Mouse (Mus musculus): Measurements from ENCODE around the gene Cnr2. TPM values are rescaled to one million over a fixed set of nuclear protein-coding genes. Genes with fewer than 3 reads are reported as not detected.
A peak's percentile ranks its signal among the peaks of the same experiment; 100 is the strongest.
"Not testable (repeated sequence)": the region's sequence is repeated elsewhere in the genome, so short reads cannot be mapped to it uniquely, and the experiment has no call there.

The Cnr2 gene
- polyA plus RNA-seq, 1 experiment: not detected

DNA sequence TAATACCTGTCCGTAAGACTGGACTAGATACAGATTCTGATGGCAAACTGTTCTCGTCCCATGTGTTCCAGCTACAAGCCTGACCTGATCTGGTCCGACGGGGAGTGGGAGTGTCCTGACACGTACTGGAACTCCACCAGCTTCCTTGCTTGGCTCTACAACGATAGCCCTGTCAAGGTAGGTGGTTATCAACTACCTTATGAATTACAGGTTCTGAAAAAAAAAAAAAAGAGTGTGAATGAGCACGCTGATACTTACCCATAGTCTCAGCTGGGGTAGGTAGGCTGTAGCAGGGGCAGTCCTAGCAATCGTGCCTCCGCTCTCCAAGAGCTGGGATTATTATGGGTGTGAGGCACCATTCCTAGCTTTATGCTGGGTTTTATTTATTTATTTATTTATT is 34.6 kb downstream of the Cnr2 start:
- no peaks in the 10 kb centered on the region for H3K27me3 ChIP-seq (ENCODE audit: control insufficient read depth, insufficient read depth, insufficient read length)
- no peak overlapping the region for H3ac ChIP-seq (ENCODE audit: control insufficient read depth, insufficient read length, low read depth)
- no peaks in the 10 kb centered on the region for H3K79me3 ChIP-seq (ENCODE audit: low read depth)
- H3K79me2 ChIP-seq (ENCODE audit: control insufficient read depth, insufficient read depth): no peaks in the 10 kb centered on the region
- no peak overlapping the region for H3K4me3 ChIP-seq (ENCODE audit: insufficient read depth, poor library complexity, severe bottlenecking)
- H3K36me3 ChIP-seq (ENCODE audit: control insufficient read depth, insufficient read depth): no peaks in the 10 kb centered on the region
- TF ChIP-seq CEBPB (IDR thresholded peaks at IDR 0.05; ENCODE audit: low read depth) (no peak), MYOG (IDR thresholded peaks at IDR 0.05; ENCODE audit: control insufficient read depth, extremely low read depth, insufficient read length) (no peak), CTCF (IDR thresholded peaks at IDR 0.05; ENCODE audit: control insufficient read depth, insufficient read depth, insufficient read length) (no peak), FOSL1 (IDR thresholded peaks at IDR 0.05; ENCODE audit: insufficient read depth, low read length, poor library complexity, severe bottlenecking) (no peak), MYOD1 (IDR thresholded peaks at IDR 0.05; ENCODE audit: control insufficient read depth, insufficient read length, low read depth) (no peak), USF1 (IDR thresholded peaks at IDR 0.05; ENCODE audit: low read depth) (no peak), MAX (IDR thresholded peaks at IDR 0.05) (no peak)

DNA sequence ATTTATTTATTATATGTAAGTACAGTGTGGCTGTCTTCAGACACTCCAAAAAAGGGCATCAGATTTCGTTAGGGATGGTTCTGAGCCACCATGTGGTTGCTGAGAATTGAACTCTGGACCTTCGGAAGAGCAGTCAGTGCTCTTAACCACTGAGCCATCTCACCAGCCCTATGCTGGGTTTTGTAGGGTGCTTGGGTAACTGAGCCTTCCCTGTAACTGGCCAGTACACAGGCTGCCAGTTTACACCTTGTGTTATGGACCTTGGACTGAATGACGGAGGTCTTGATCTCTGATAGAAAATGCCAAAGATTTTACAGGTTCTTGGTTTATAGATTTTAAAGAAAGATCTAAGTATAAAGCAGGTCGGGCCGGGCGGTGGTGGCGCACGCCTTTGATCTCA is 35.0 kb downstream of the Cnr2 start:
- Histone ChIP-seq H3K79me2 (ENCODE audit: control insufficient read depth, insufficient read depth) (no peaks in the 10 kb centered on the region), H3K36me3 (ENCODE audit: control insufficient read depth, insufficient read depth) (no peaks in the 10 kb centered on the region), H3K79me3 (ENCODE audit: low read depth) (no peaks in the 10 kb centered on the region), H3ac (ENCODE audit: control insufficient read depth, insufficient read length, low read depth) (no peak overlapping the region), H3K4me3 (ENCODE audit: insufficient read depth, poor library complexity, severe bottlenecking) (no peak overlapping the region), H3K27me3 (ENCODE audit: control insufficient read depth, insufficient read depth, insufficient read length) (no peaks in the 10 kb centered on the region)
- TF ChIP-seq MYOG (IDR thresholded peaks at IDR 0.05; ENCODE audit: control insufficient read depth, extremely low read depth, insufficient read length) (no peak), CEBPB (IDR thresholded peaks at IDR 0.05; ENCODE audit: low read depth) (no peak), FOSL1 (IDR thresholded peaks at IDR 0.05; ENCODE audit: insufficient read depth, low read length, poor library complexity, severe bottlenecking) (no peak), USF1 (IDR thresholded peaks at IDR 0.05; ENCODE audit: low read depth) (no peak), MAX (IDR thresholded peaks at IDR 0.05) (no peak)

DNA sequence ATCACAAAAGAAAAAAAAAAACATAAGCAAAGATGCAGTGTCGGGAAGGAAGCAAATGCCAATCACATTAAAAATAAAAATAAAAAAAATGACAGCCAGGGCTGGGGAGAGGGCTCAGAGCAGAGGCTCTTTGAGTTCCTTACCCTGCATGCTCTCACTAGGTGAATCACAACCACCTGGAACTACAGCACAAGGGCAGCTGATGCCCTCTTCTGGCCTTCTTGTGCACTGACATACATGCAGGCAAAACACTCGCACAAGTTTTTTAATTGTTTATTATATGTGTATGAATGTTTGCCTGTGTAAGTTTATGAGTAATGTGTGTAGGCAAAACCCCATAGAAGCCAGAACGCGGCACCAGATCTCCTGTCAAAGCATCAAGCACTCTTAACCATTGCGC is 36.6 kb downstream of the Cnr2 start:
- H3K79me3 ChIP-seq (ENCODE audit: low read depth): no peaks in the 10 kb centered on the region
- H3ac ChIP-seq (ENCODE audit: control insufficient read depth, insufficient read length, low read depth): no peak overlapping the region
- no peaks in the 10 kb centered on the region for H3K36me3 ChIP-seq (ENCODE audit: control insufficient read depth, insufficient read depth)
- no peak overlapping the region for H3K4me3 ChIP-seq (ENCODE audit: insufficient read depth, poor library complexity, severe bottlenecking)
- no peaks in the 10 kb centered on the region for H3K27me3 ChIP-seq (ENCODE audit: control insufficient read depth, insufficient read depth, insufficient read length)
- no peaks in the 10 kb centered on the region for H3K79me2 ChIP-seq (ENCODE audit: control insufficient read depth, insufficient read depth)
- TF ChIP-seq MYOG (IDR thresholded peaks at IDR 0.05; ENCODE audit: control insufficient read depth, extremely low read depth, insufficient read length): no peak
- TF ChIP-seq CTCF (IDR thresholded peaks at IDR 0.05; ENCODE audit: control insufficient read depth, insufficient read depth, insufficient read length): peak; percentile 28
- TF ChIP-seq MAX (IDR thresholded peaks at IDR 0.05): no peak
- TF ChIP-seq CEBPB (IDR thresholded peaks at IDR 0.05; ENCODE audit: low read depth): no peak
- no peak for TF ChIP-seq MYOD1 (IDR thresholded peaks at IDR 0.05; ENCODE audit: control insufficient read depth, insufficient read length, low read depth)

DNA sequence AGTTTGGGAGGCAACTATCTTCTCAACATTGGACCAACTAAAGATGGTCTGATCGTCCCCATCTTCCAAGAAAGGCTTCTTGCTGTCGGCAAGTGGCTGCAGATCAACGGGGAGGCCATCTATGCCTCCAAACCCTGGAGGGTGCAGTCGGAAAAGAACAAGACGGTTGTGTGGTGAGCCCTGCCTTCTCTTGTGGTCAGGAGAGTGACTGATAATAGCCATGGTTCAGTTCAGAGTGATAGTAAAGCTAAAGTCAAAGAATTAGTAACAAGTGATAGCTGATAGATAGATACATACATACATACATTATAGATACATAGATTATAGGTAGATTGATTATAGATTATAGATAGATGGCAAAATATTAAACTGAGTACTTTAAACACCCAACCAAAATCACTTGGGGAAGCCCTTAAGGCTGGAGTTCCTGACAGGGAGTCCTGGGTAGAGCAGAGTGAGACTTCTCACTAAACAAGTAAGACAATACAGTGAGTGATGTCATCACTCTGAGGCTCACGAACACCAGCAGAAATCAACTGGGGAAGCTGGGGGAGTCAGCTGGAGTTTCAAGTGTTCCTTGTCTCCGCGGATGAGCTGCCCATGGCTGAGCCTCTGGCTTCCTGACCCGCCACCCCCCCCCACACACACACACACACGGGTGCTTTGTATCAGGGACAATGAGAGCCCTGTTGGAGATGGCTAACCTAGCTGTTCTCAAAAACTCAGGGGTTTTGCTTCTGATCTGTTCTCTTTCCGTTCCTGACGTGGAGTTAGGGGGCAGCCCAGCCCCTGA is 39.7 kb downstream of the Cnr2 start:
- Histone ChIP-seq H3K79me3 (ENCODE audit: low read depth) (no peaks in the 10 kb centered on the region), H3K79me2 (ENCODE audit: control insufficient read depth, insufficient read depth) (no peaks in the 10 kb centered on the region), H3ac (ENCODE audit: control insufficient read depth, insufficient read length, low read depth) (no peak overlapping the region), H3K27me3 (ENCODE audit: control insufficient read depth, insufficient read depth, insufficient read length) (no peaks in the 10 kb centered on the region), H3K36me3 (ENCODE audit: control insufficient read depth, insufficient read depth) (no peaks in the 10 kb centered on the region), H3K4me3 (ENCODE audit: insufficient read depth, poor library complexity, severe bottlenecking) (no peak overlapping the region)
- TF ChIP-seq MYOG (IDR thresholded peaks at IDR 0.05; ENCODE audit: control insufficient read depth, extremely low read depth, insufficient read length) (no peak), USF1 (IDR thresholded peaks at IDR 0.05; ENCODE audit: low read depth) (no peak), FOSL1 (IDR thresholded peaks at IDR 0.05; ENCODE audit: insufficient read depth, low read length, poor library complexity, severe bottlenecking) (no peak), MYOD1 (IDR thresholded peaks at IDR 0.05; ENCODE audit: control insufficient read depth, insufficient read length, low read depth) (no peak), MAX (IDR thresholded peaks at IDR 0.05) (no peak), CEBPB (IDR thresholded peaks at IDR 0.05; ENCODE audit: low read depth) (no peak), CTCF (IDR thresholded peaks at IDR 0.05; ENCODE audit: control insufficient read depth, insufficient read depth, insufficient read length) (no peak)

DNA sequence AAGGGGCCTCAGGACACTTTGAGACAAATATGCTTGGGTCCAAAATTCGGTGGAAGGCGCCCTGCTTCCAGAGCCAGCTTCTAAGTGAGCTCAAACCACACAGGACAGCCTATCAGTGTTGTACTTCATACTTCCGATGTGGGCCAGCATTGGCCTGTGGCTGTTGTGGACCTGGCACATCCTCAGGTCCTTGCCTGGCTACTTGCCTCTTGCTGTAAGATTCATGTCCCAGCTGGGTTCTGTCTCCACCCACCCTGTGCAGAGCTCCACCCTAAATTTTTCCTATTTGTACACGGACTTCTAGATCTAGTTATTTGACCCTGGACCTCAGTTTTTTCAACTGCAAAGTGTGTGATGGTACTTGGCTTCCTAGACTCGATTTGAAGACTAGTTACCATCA is 40.3 kb downstream of the Cnr2 start:
- TF ChIP-seq MAX (IDR thresholded peaks at IDR 0.05) (no peak), CTCF (IDR thresholded peaks at IDR 0.05; ENCODE audit: control insufficient read depth, insufficient read depth, insufficient read length) (no peak), FOSL1 (IDR thresholded peaks at IDR 0.05; ENCODE audit: insufficient read depth, low read length, poor library complexity, severe bottlenecking) (no peak), USF1 (IDR thresholded peaks at IDR 0.05; ENCODE audit: low read depth) (no peak), CEBPB (IDR thresholded peaks at IDR 0.05; ENCODE audit: low read depth) (no peak)
- no peaks in the 10 kb centered on the region for H3K36me3 ChIP-seq (ENCODE audit: control insufficient read depth, insufficient read depth)
- no peaks in the 10 kb centered on the region for H3K79me3 ChIP-seq (ENCODE audit: low read depth)
- no peak overlapping the region for H3K4me3 ChIP-seq (ENCODE audit: insufficient read depth, poor library complexity, severe bottlenecking)
- no peaks in the 10 kb centered on the region for H3K27me3 ChIP-seq (ENCODE audit: control insufficient read depth, insufficient read depth, insufficient read length)
- H3K79me2 ChIP-seq (ENCODE audit: control insufficient read depth, insufficient read depth): no peaks in the 10 kb centered on the region
- H3ac ChIP-seq (ENCODE audit: control insufficient read depth, insufficient read length, low read depth): no peak overlapping the region

DNA sequence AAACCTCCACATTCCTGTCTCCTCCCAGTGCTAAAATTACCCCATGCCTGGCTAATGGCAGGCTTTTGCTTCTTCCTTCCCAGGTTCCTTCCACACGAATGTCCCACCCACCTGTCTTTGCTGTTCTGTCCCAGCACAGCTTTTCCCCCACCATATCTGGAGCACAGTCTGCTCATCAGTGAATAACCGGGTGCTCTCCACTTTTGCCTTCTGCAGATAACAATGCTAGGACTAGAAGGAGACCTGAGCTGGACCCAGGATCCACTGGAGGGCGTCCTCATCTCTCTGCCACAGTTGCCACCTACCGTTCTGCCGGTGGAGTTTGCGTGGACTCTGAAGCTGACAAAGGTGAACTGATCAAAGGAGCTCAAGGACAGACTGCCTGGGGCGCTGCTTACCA is 43.7 kb downstream of the Cnr2 start:
- no peak overlapping the region for H3K4me3 ChIP-seq (ENCODE audit: insufficient read depth, poor library complexity, severe bottlenecking)
- H3ac ChIP-seq (ENCODE audit: control insufficient read depth, insufficient read length, low read depth): no peak overlapping the region
- H3K36me3 ChIP-seq (ENCODE audit: control insufficient read depth, insufficient read depth): no peaks in the 10 kb centered on the region
- H3K79me2 ChIP-seq (ENCODE audit: control insufficient read depth, insufficient read depth): no peaks in the 10 kb centered on the region
- TF ChIP-seq MYOD1 (IDR thresholded peaks at IDR 0.05; ENCODE audit: control insufficient read depth, insufficient read length, low read depth) (no peak), USF1 (IDR thresholded peaks at IDR 0.05; ENCODE audit: low read depth) (no peak), FOSL1 (IDR thresholded peaks at IDR 0.05; ENCODE audit: insufficient read depth, low read length, poor library complexity, severe bottlenecking) (no peak), MYOG (IDR thresholded peaks at IDR 0.05; ENCODE audit: control insufficient read depth, extremely low read depth, insufficient read length) (no peak), MAX (IDR thresholded peaks at IDR 0.05) (no peak), CTCF (IDR thresholded peaks at IDR 0.05; ENCODE audit: control insufficient read depth, insufficient read depth, insufficient read length) (no peak), CEBPB (IDR thresholded peaks at IDR 0.05; ENCODE audit: low read depth) (no peak)
- H3K79me3 ChIP-seq (ENCODE audit: low read depth): no peaks in the 10 kb centered on the region
- no peaks in the 10 kb centered on the region for H3K27me3 ChIP-seq (ENCODE audit: control insufficient read depth, insufficient read depth, insufficient read length)

DNA sequence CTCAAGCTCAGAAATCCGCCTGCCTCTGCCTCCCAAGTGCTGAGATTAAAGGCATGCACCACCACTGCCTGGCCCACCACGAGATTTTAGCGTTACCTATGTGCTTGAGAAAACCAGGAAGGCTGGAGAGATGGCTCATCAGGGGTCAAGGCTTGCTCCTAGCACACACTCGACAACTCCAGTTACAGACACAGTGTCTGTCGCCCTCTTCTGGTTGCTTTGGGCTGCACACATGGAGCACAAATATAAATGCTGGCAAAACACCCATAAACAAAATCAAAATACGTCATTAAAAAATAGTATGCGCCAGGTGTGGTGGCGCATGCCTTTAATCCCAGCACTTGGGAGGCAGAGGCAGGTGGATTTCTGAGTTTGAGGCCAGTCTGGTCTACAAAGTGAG is 45.8 kb downstream of the Cnr2 start:
- H3K27me3 ChIP-seq (ENCODE audit: control insufficient read depth, insufficient read depth, insufficient read length); H3K36me3 ChIP-seq (ENCODE audit: control insufficient read depth, insufficient read depth); H3ac ChIP-seq (ENCODE audit: control insufficient read depth, insufficient read length, low read depth); H3K79me3 ChIP-seq (ENCODE audit: low read depth); H3K79me2 ChIP-seq (ENCODE audit: control insufficient read depth, insufficient read depth); H3K4me3 ChIP-seq (ENCODE audit: insufficient read depth, poor library complexity, severe bottlenecking): not testable (repeated sequence)

Data from C2C12 (cell line).